Mouse (Mus musculus) limb, embryonic 13.5 days (tissue): ENCODE data around the gene Stam2. TPM values are rescaled to one million over a fixed set of nuclear protein-coding genes. Genes with fewer than 3 reads are reported as not detected.

Source experiments
- ATAC-seq: fragments of 200-750 bp; cut with Nextera tagmentation; 2 replicates; pipeline ENCODE4 v1.8.0; 2017; ENCODE audit warnings: low read depth, moderate number of reproducible peaks, moderate TSS enrichment; ENCODE audit not compliant: low FRiP score
- H3K27ac ChIP-seq: fragments of 300-500 bp; sonication (generic); 2 replicates; pipeline ENCODE4 v1.5.1; 2015; ENCODE audit warnings: inconsistent platforms, mild to moderate bottlenecking, moderate library complexity
- H3K27me3 ChIP-seq: fragments of 300-500 bp; sonication (generic); 2 replicates; pipeline ENCODE4 v1.6.1; 2015; ENCODE audit warnings: mild to moderate bottlenecking, inconsistent platforms
- H3K36me3 ChIP-seq: fragments of 300-500 bp; sonication (generic); 2 replicates; pipeline ENCODE4 v1.6.1; 2015; ENCODE audit warnings: inconsistent platforms, mild to moderate bottlenecking, moderate library complexity
- H3K4me1 ChIP-seq: fragments of 300-500 bp; sonication (generic); 2 replicates; pipeline ENCODE4 v1.6.1; 2015; ENCODE audit warnings: inconsistent platforms
- H3K4me2 ChIP-seq: fragments of 300-500 bp; sonication (generic); replicated peaks from 2 replicates; pipeline ENCODE4 v1.6.1; 2015; ENCODE audit warnings: inconsistent platforms, mild to moderate bottlenecking, moderate library complexity
- H3K4me3 ChIP-seq: fragments of 300-500 bp; sonication (generic); 2 replicates; pipeline ENCODE4 v1.5.1; 2015; ENCODE audit warnings: moderate library complexity, mild to moderate bottlenecking, inconsistent platforms
- H3K9ac ChIP-seq: fragments of 300-500 bp; sonication (generic); 2 replicates; pipeline ENCODE4 v1.6.1; 2015; ENCODE audit warnings: mild to moderate bottlenecking, inconsistent platforms
- H3K9me3 ChIP-seq: fragments of 300-500 bp; sonication (generic); 2 replicates; pipeline ENCODE4 v1.6.1; 2016; ENCODE audit warnings: inconsistent platforms
- WGBS: fragments of 180-500 bp; shearing (Covaris S2); methylation state at CpG from one replicate; pipeline ENCODE4 v1.1.7; 2015; 5-methylcytosine and 5-hydroxymethylcytosine counted together
- polyA plus RNA-seq: library from polyadenylated mRNA; unstranded; fragments of >200 nt; fragmentation: Nextera tagmentation; extraction: Ambion mirVana; gene quantifications from 2 replicates; pipeline ENCODE4 v1.2.1, GENCODE M21; 2015

Gene Stam2
- 32.3 and 32.4 TPM in 2 replicates for polyA plus RNA-seq

- H3K27ac ChIP-seq: peak within 1 kb of the TSS; percentile 94
- no peaks in the 10 kb centered on the region for H3K36me3 ChIP-seq
- no peaks in the 10 kb centered on the region for H3K27me3 ChIP-seq
- peaks cover 4% of the 10 kb centered on the region; the same call in 1 of the 2 replicates for H3K4me1 ChIP-seq
- peak within 1 kb of the TSS; percentile 86 for H3K9ac ChIP-seq
- peak; percentile 92 for ATAC-seq
- H3K4me2 ChIP-seq: peak within 1 kb of the TSS; percentile 66
- 8% methylated on average over 48 of the region's 54 CpGs for WGBS
- H3K4me3 ChIP-seq: peak within 1 kb of the TSS; percentile 82
- no peaks in the 10 kb centered on the region for H3K9me3 ChIP-seq
Measured at GRCm38 (mm10) chr2:52742256-52743158, at the start of gene Stam2. Gene Stam2 (minus strand): TSS chr2:52742281.

GRCm38 (mm10) chr2:52785106-52785721 is 43.1 kb upstream of the Stam2 start:
- Histone ChIP-seq H3K9ac (no peak overlapping the region), H3K36me3 (no peaks in the 10 kb centered on the region), H3K4me3 (no peak overlapping the region), H3K4me2 (no peak overlapping the region), H3K4me1 (no peaks in the 10 kb centered on the region), H3K27ac (no peak overlapping the region), H3K27me3 (no peaks in the 10 kb centered on the region), H3K9me3 (no peaks in the 10 kb centered on the region)
- WGBS: 53% methylated on average over 3 of the region's 3 CpGs
- no peak for ATAC-seq

GRCm38 (mm10) chr2:52779987-52780386 is 37.9 kb upstream of the Stam2 start:
- H3K9me3 ChIP-seq: no peaks in the 10 kb centered on the region
- peaks cover 7% of the 10 kb centered on the region; the same call in 1 of the 2 replicates for H3K4me1 ChIP-seq
- WGBS: 86% methylated on average over 10 of the region's 10 CpGs
- no peak overlapping the region for H3K4me3 ChIP-seq
- no peak overlapping the region for H3K9ac ChIP-seq
- no peak overlapping the region for H3K4me2 ChIP-seq
- no peaks in the 10 kb centered on the region for H3K27me3 ChIP-seq
- ATAC-seq: no peak
- H3K27ac ChIP-seq: no peak overlapping the region
- H3K36me3 ChIP-seq: no peaks in the 10 kb centered on the region

- H3K9me3 ChIP-seq: no peaks in the 10 kb centered on the region
- H3K4me2 ChIP-seq: no peak overlapping the region
- no peaks in the 10 kb centered on the region for H3K36me3 ChIP-seq
- peaks cover 7% of the 10 kb centered on the region; the same call in 1 of the 2 replicates for H3K4me1 ChIP-seq
- H3K27ac ChIP-seq: no peak overlapping the region
- no peak overlapping the region for H3K9ac ChIP-seq
- ATAC-seq: no peak
- H3K4me3 ChIP-seq: no peak overlapping the region
- H3K27me3 ChIP-seq: no peaks in the 10 kb centered on the region
- WGBS: 82% methylated on average over 9 of the region's 9 CpGs
Measured at GRCm38 (mm10) chr2:52779381-52779780, 37.3 kb upstream of the Stam2 start.

- Histone ChIP-seq H3K4me2 (no peak overlapping the region), H3K27ac (no peak overlapping the region), H3K27me3 (no peaks in the 10 kb centered on the region), H3K4me1 (peaks cover 7% of the 10 kb centered on the region; the same call in 1 of the 2 replicates), H3K4me3 (no peak overlapping the region), H3K9ac (no peak overlapping the region), H3K36me3 (no peaks in the 10 kb centered on the region), H3K9me3 (no peaks in the 10 kb centered on the region)
- ATAC-seq: no peak
- WGBS: 70% methylated on average over 2 of the region's 2 CpGs
Measured at GRCm38 (mm10) chr2:52777839-52778238, 35.8 kb upstream of the Stam2 start.

GRCm38 (mm10) chr2:52774373-52774772 is 32.3 kb upstream of the Stam2 start:
- 66% methylated on average over 1 of the region's 1 CpGs for WGBS
- H3K27ac ChIP-seq: no peak overlapping the region
- H3K9me3 ChIP-seq: no peaks in the 10 kb centered on the region
- H3K4me2 ChIP-seq: no peak overlapping the region
- H3K9ac ChIP-seq: no peak overlapping the region
- H3K4me1 ChIP-seq: peaks cover under 1% of the 10 kb centered on the region; the same call in 1 of the 2 replicates
- H3K27me3 ChIP-seq: no peaks in the 10 kb centered on the region
- no peak for ATAC-seq
- H3K4me3 ChIP-seq: no peak overlapping the region
- no peaks in the 10 kb centered on the region for H3K36me3 ChIP-seq

GRCm38 (mm10) chr2:52772774-52773393 is 30.8 kb upstream of the Stam2 start:
- no peaks in the 10 kb centered on the region for H3K9me3 ChIP-seq
- ATAC-seq: no peak
- 52% methylated on average over 5 of the region's 5 CpGs for WGBS
- H3K9ac ChIP-seq: no peak overlapping the region
- H3K4me3 ChIP-seq: no peak overlapping the region
- H3K4me1 ChIP-seq: no peaks in the 10 kb centered on the region
- H3K36me3 ChIP-seq: no peaks in the 10 kb centered on the region
- H3K4me2 ChIP-seq: no peak overlapping the region
- H3K27ac ChIP-seq: no peak overlapping the region
- H3K27me3 ChIP-seq: no peaks in the 10 kb centered on the region

GRCm38 (mm10) chr2:52765130-52765529 is 23.0 kb upstream of the Stam2 start:
- no peak for ATAC-seq
- WGBS: 89% methylated on average over 6 of the region's 6 CpGs
- Histone ChIP-seq H3K4me1 (0 out of 2 replicates have a peak, but pooled peaks cover 4% of the 10 kb centered on the region), H3K36me3 (no peaks in the 10 kb centered on the region), H3K4me2 (no peak overlapping the region), H3K9me3 (no peaks in the 10 kb centered on the region), H3K4me3 (no peak overlapping the region), H3K27me3 (no peaks in the 10 kb centered on the region), H3K27ac (no peak overlapping the region), H3K9ac (no peak overlapping the region)

- 37% methylated on average over 14 of the region's 14 CpGs for WGBS
- H3K36me3 ChIP-seq: no peaks in the 10 kb centered on the region
- 0 out of 2 replicates have a peak, but pooled peaks cover 4% of the 10 kb centered on the region for H3K4me1 ChIP-seq
- peak overlapping the region; percentile 48 for H3K4me2 ChIP-seq
- no peak overlapping the region for H3K4me3 ChIP-seq
- H3K27ac ChIP-seq: no peak overlapping the region
- H3K9ac ChIP-seq: 0 out of 2 replicates have a peak overlapping the region, but pooled peaks have one; percentile 25
- H3K27me3 ChIP-seq: no peaks in the 10 kb centered on the region
- no peaks in the 10 kb centered on the region for H3K9me3 ChIP-seq
- peak; percentile 2; the same call in 1 of the 2 replicates for ATAC-seq
Measured at GRCm38 (mm10) chr2:52763891-52764290, 21.8 kb upstream of the Stam2 start.

- WGBS: 10% methylated on average over 12 of the region's 12 CpGs
- Histone ChIP-seq H3K27ac (no peak overlapping the region), H3K9me3 (no peaks in the 10 kb centered on the region), H3K9ac (0 out of 2 replicates have a peak overlapping the region, but pooled peaks have one; percentile 31), H3K4me3 (peak overlapping the region; percentile 37), H3K36me3 (no peaks in the 10 kb centered on the region), H3K4me1 (0 out of 2 replicates have a peak, but pooled peaks cover 4% of the 10 kb centered on the region), H3K27me3 (no peaks in the 10 kb centered on the region), H3K4me2 (peak overlapping the region; percentile 64)
- peak; percentile 85 for ATAC-seq
Measured at GRCm38 (mm10) chr2:52763040-52763736, 21.1 kb upstream of the Stam2 start.

- ATAC-seq: no peak
- no peaks in the 10 kb centered on the region for H3K36me3 ChIP-seq
- H3K4me3 ChIP-seq: no peak overlapping the region
- no peaks in the 10 kb centered on the region for H3K9me3 ChIP-seq
- H3K27ac ChIP-seq: no peak overlapping the region
- no peaks in the 10 kb centered on the region for H3K27me3 ChIP-seq
- H3K9ac ChIP-seq: no peak overlapping the region
- 65% methylated on average over 7 of the region's 7 CpGs for WGBS
- 0 out of 2 replicates have a peak, but pooled peaks cover 4% of the 10 kb centered on the region for H3K4me1 ChIP-seq
- peak overlapping the region; percentile 64 for H3K4me2 ChIP-seq
Measured at GRCm38 (mm10) chr2:52762529-52762928, 20.4 kb upstream of the Stam2 start.
